Mouse (Mus musculus) limb, embryonic 14.5 days (tissue): ENCODE results near the gene Trabd2b. TPM values are rescaled to one million over a fixed set of nuclear protein-coding genes. Genes with fewer than 3 reads are reported as not detected.

Experiments used
- ATAC-seq: fragments of 200-750 bp; cut with Nextera tagmentation; 2 replicates; pipeline ENCODE4 v1.8.0; 2017; ENCODE audit warnings: low read depth, moderate number of reproducible peaks, moderate TSS enrichment; ENCODE audit not compliant: low FRiP score
- DNase-seq: peaks from one replicate; pipeline ENCODE4 v3.0.0-alpha.2; 2015; ENCODE audit warnings: low spot score
- H3K27ac ChIP-seq: fragments of 300-500 bp; sonication (generic); replicated peaks from 2 replicates; pipeline ENCODE4 v1.5.1; 2014; ENCODE audit warnings: low read depth, mild to moderate bottlenecking, low read length, moderate library complexity, mixed read lengths
- H3K27me3 ChIP-seq: fragments of 300-500 bp; sonication (generic); 2 replicates; pipeline ENCODE4 v1.6.1; 2014; ENCODE audit warnings: low read length, mixed read lengths; ENCODE audit not compliant: control insufficient read depth, insufficient read depth
- H3K36me3 ChIP-seq: fragments of 300-500 bp; sonication (generic); 2 replicates; pipeline ENCODE4 v1.6.1; 2014; ENCODE audit warnings: mild to moderate bottlenecking, low read length, moderate library complexity, mixed read lengths; ENCODE audit not compliant: control insufficient read depth, insufficient read depth
- H3K4me1 ChIP-seq: fragments of 300-500 bp; sonication (generic); 2 replicates; pipeline ENCODE4 v1.6.1; 2014; ENCODE audit warnings: antibody characterized with exemption, low read length, mixed read lengths; ENCODE audit not compliant: control insufficient read depth, insufficient read depth
- H3K4me2 ChIP-seq: fragments of 300-500 bp; sonication (generic); replicated peaks from 2 replicates; pipeline ENCODE4 v1.6.1; 2014; ENCODE audit warnings: low read depth, mild to moderate bottlenecking, low read length, moderate library complexity; ENCODE audit not compliant: severe bottlenecking
- H3K4me3 ChIP-seq: fragments of 300-500 bp; sonication (generic); replicated peaks from 2 replicates; pipeline ENCODE4 v1.5.1; 2014; ENCODE audit warnings: low read length
- H3K9ac ChIP-seq: fragments of 300-500 bp; sonication (generic); 2 replicates; pipeline ENCODE4 v1.6.1; 2014; ENCODE audit warnings: mild to moderate bottlenecking, low read depth, low read length, moderate library complexity; ENCODE audit not compliant: severe bottlenecking
- H3K9me3 ChIP-seq: fragments of 300-500 bp; sonication (generic); 2 replicates; pipeline ENCODE4 v1.6.1; 2016; ENCODE audit warnings: low read length; ENCODE audit not compliant: control insufficient read depth
- POLR2A ChIP-seq: fragments of 200-500 bp; IDR thresholded peaks from 2 replicates; pipeline ENCODE4 v1.8.0; 2012; ENCODE audit warnings: inconsistent platforms, mild to moderate bottlenecking, moderate library complexity, borderline replicate concordance; ENCODE audit not compliant: insufficient read depth, insufficient read length; ENCODE audit errors: extremely low read depth
- WGBS: fragments of 180-500 bp; shearing (Covaris S2); extraction: QIAGEN DNeasy Blood & Tissue Kit; methylation state at CpG from one replicate; pipeline ENCODE4 v1.1.7; 2014; 5-methylcytosine and 5-hydroxymethylcytosine counted together
- polyA plus RNA-seq, 2 experiments: library from polyadenylated mRNA; depleted of rRNA in 1 of 2; stranded (reverse) in 1 of 2; unstranded in 1 of 2; fragments of >200 nt; fragmentation: Nextera tagmentation in 1 of 2; extraction: Ambion mirVana in 1 of 2; gene quantifications; 2 replicates each; pipeline versions ENCODE4 v1.2.1 to v1.2.3; 2012 to 2014

The Trabd2b gene
- polyA plus RNA-seq, 2 experiments: 3.6 to 6.2 TPM

DNA sequence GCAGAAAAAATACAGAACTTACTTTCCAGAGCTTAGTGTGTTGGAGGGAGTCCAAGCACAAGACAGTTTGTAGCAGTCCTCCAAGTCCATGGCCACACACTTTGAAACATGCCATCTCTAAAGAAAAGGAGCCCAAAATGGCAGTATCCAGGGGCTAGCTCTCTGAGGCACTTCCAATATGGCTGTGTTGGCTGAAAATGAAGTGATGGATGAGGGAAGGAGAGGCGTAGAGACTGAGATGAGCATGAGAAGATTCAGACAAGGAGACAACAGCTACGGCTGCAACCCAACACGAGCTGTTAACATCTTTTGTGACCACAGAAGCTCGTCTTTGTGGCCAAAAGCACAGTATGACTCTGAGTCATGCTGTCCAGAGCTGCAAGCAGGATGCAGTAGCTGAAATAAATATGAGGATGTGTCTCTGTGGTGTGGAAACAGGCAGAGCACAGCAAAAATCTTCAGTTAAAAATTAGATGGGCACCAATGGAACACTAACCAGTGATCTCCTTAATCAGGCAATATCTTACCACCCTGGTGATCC, 27.0 kb upstream of the Trabd2b start:
- DNase-seq (no peak), ATAC-seq (no peak)
- no peaks in the 10 kb centered on the region for H3K36me3 ChIP-seq
- no peaks in the 10 kb centered on the region for H3K9me3 ChIP-seq
- WGBS: 80% methylated on average over 4 of the region's 4 CpGs
- H3K27ac ChIP-seq: no peak overlapping the region
- no peak overlapping the region for H3K9ac ChIP-seq
- H3K27me3 ChIP-seq: no peaks in the 10 kb centered on the region
- H3K4me3 ChIP-seq: no peak overlapping the region
- no peak overlapping the region for H3K4me2 ChIP-seq
- peaks cover 30% of the 10 kb centered on the region for H3K4me1 ChIP-seq
- TF ChIP-seq POLR2A: no peak

DNA sequence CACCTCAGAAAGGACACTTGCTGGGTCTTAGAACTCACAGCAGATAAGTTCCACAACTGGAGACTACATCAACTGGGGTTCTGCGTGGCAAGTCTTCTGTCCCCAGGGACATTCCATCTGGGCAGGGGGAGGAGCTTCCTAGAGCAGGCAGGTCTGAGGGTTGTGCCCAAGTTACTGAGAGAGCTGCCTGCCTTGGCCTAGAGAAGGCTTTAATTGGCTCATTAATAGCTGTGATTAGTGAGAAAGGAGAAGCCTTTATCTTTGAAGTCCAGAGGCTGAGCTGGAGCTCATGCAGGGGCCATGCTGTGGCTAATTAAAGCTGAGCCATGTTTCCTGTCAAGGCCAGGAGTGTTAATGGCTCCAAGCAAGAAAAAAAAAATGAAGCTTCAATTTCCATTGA, 23.9 kb upstream of the Trabd2b start:
- Histone ChIP-seq H3K9me3 (no peaks in the 10 kb centered on the region), H3K4me1 (peaks cover 24% of the 10 kb centered on the region), H3K9ac (no peak overlapping the region), H3K27me3 (no peaks in the 10 kb centered on the region), H3K4me2 (no peak overlapping the region), H3K27ac (no peak overlapping the region), H3K4me3 (no peak overlapping the region), H3K36me3 (no peaks in the 10 kb centered on the region)
- WGBS: 0% methylated on average over 1 of the region's 1 CpGs
- DNase-seq (no peak), ATAC-seq (no peak)
- TF ChIP-seq POLR2A: no peak

DNA sequence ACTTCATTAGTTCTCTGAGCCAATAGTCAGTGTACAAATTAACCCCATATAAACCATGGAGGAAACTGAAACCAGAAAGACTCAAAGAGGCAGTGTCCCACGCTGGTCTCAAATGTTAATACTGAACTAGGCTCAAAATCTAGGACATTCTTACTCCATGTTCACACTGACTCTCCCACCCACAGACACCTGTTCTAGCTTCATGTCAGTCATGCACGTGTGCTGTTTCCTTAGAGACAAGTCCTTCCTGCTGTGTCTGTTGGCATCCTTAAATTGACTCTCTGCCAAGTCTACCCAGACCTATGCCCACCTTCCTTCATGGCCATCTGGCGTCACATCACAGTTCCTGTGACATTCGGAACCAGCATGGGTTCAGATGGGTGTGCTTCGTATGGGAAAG, 21.3 kb upstream of the Trabd2b start:
- H3K36me3 ChIP-seq: no peaks in the 10 kb centered on the region
- no peak overlapping the region for H3K4me3 ChIP-seq
- peaks cover 4% of the 10 kb centered on the region; the same call in 1 of the 2 replicates for H3K4me1 ChIP-seq
- TF ChIP-seq POLR2A: no peak
- H3K4me2 ChIP-seq: no peak overlapping the region
- no peak overlapping the region for H3K9ac ChIP-seq
- WGBS: 85% methylated on average over 5 of the region's 5 CpGs
- no peak overlapping the region for H3K27ac ChIP-seq
- ATAC-seq: no peak
- no peak for DNase-seq
- H3K9me3 ChIP-seq: no peaks in the 10 kb centered on the region
- H3K27me3 ChIP-seq: no peaks in the 10 kb centered on the region

DNA sequence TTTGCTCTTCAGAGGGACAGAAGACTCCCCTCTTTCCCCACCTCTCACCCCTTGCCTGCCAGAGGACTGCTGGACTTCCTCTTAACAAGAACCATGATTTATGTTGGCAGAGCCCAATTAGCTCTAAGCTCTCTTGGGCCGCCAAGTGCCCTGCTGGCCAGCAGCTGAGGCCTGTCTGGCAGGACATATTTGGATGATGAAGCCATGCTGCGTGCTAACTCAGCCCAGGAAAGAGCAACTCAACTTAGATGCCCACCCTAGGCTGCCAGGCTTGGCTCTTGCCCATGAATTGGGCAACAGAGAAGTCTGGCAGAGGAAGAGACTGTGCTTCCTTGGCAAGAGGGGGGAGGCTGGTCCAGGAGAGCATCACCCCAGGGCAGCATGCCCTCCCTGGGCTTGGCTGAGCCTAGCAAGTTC, 20.1 kb upstream of the Trabd2b start:
- ATAC-seq: no peak
- H3K9ac ChIP-seq: no peak overlapping the region
- H3K27ac ChIP-seq: no peak overlapping the region
- no peak overlapping the region for H3K4me2 ChIP-seq
- TF ChIP-seq POLR2A: no peak
- H3K36me3 ChIP-seq: no peaks in the 10 kb centered on the region
- no peak for DNase-seq
- H3K9me3 ChIP-seq: no peaks in the 10 kb centered on the region
- H3K27me3 ChIP-seq: no peaks in the 10 kb centered on the region
- peaks cover 4% of the 10 kb centered on the region; the same call in 1 of the 2 replicates for H3K4me1 ChIP-seq
- WGBS: 20% methylated on average over 2 of the region's 2 CpGs
- no peak overlapping the region for H3K4me3 ChIP-seq

DNA sequence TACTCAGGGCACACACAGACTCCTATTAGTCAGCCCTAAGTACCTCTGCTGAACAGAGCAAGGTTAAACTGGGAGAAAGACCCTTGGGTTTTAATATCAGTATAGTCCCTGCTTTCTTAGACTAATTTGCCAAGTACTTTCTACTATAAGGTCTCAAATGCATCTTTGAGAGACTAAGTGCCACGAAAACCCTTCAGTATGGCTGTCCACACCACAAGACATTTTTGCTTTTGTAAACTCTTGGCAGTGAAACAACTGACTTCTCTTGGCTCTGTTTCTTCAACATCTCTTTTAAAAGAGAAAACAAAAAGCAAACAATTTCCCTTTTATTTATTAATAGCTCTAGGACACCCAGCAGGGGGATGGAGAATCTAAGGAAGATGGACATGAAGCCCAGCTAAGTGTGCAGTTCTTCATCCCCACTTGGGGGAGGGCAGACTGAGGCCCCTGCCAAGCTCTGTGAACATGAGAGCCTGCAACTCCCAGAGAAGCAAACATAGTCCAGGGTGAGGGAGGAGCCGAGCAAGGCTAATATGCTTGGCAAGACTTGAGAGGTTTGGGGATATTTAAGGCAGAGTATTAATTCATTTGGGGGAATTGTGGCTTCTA, 18.9 kb upstream of the Trabd2b start:
- H3K4me1 ChIP-seq: peaks cover under 1% of the 10 kb centered on the region; the same call in 1 of the 2 replicates
- H3K9me3 ChIP-seq: no peaks in the 10 kb centered on the region
- no peak overlapping the region for H3K9ac ChIP-seq
- 71% methylated on average over 2 of the region's 2 CpGs for WGBS
- H3K27ac ChIP-seq: no peak overlapping the region
- no peak for TF ChIP-seq POLR2A
- no peak for ATAC-seq
- no peak overlapping the region for H3K4me2 ChIP-seq
- no peaks in the 10 kb centered on the region for H3K27me3 ChIP-seq
- DNase-seq: no peak
- no peak overlapping the region for H3K4me3 ChIP-seq
- no peaks in the 10 kb centered on the region for H3K36me3 ChIP-seq
